Mouse (Mus musculus) limb, embryonic 14.5 days (tissue): ENCODE measurements around the gene Zfp90. TPM values are rescaled to one million over a fixed set of nuclear protein-coding genes. Genes with fewer than 3 reads are reported as not detected.

Source experiments
- ATAC-seq: fragments of 200-750 bp; cut with Nextera tagmentation; 2 replicates; pipeline ENCODE4 v1.8.0; 2017; ENCODE audit warnings: low read depth, moderate number of reproducible peaks, moderate TSS enrichment; ENCODE audit not compliant: low FRiP score
- DNase-seq: peaks from one replicate; pipeline ENCODE4 v3.0.0-alpha.2; 2015; ENCODE audit warnings: low spot score
- H3K27ac ChIP-seq: fragments of 300-500 bp; sonication (generic); replicated peaks from 2 replicates; pipeline ENCODE4 v1.5.1; 2014; ENCODE audit warnings: low read depth, mild to moderate bottlenecking, low read length, moderate library complexity, mixed read lengths
- H3K27me3 ChIP-seq: fragments of 300-500 bp; sonication (generic); 2 replicates; pipeline ENCODE4 v1.6.1; 2014; ENCODE audit warnings: low read length, mixed read lengths; ENCODE audit not compliant: control insufficient read depth, insufficient read depth
- H3K36me3 ChIP-seq: fragments of 300-500 bp; sonication (generic); 2 replicates; pipeline ENCODE4 v1.6.1; 2014; ENCODE audit warnings: mild to moderate bottlenecking, low read length, moderate library complexity, mixed read lengths; ENCODE audit not compliant: control insufficient read depth, insufficient read depth
- H3K4me1 ChIP-seq: fragments of 300-500 bp; sonication (generic); 2 replicates; pipeline ENCODE4 v1.6.1; 2014; ENCODE audit warnings: antibody characterized with exemption, low read length, mixed read lengths; ENCODE audit not compliant: control insufficient read depth, insufficient read depth
- H3K4me2 ChIP-seq: fragments of 300-500 bp; sonication (generic); replicated peaks from 2 replicates; pipeline ENCODE4 v1.6.1; 2014; ENCODE audit warnings: low read depth, mild to moderate bottlenecking, low read length, moderate library complexity; ENCODE audit not compliant: severe bottlenecking
- H3K4me3 ChIP-seq: fragments of 300-500 bp; sonication (generic); replicated peaks from 2 replicates; pipeline ENCODE4 v1.5.1; 2014; ENCODE audit warnings: low read length
- H3K9ac ChIP-seq: fragments of 300-500 bp; sonication (generic); 2 replicates; pipeline ENCODE4 v1.6.1; 2014; ENCODE audit warnings: mild to moderate bottlenecking, low read depth, low read length, moderate library complexity; ENCODE audit not compliant: severe bottlenecking
- H3K9me3 ChIP-seq: fragments of 300-500 bp; sonication (generic); 2 replicates; pipeline ENCODE4 v1.6.1; 2016; ENCODE audit warnings: low read length; ENCODE audit not compliant: control insufficient read depth
- POLR2A ChIP-seq: fragments of 200-500 bp; IDR thresholded peaks from 2 replicates; pipeline ENCODE4 v1.8.0; 2012; ENCODE audit warnings: inconsistent platforms, mild to moderate bottlenecking, moderate library complexity, borderline replicate concordance; ENCODE audit not compliant: insufficient read depth, insufficient read length; ENCODE audit errors: extremely low read depth
- WGBS: fragments of 180-500 bp; shearing (Covaris S2); extraction: QIAGEN DNeasy Blood & Tissue Kit; methylation state at CpG from one replicate; pipeline ENCODE4 v1.1.7; 2014; 5-methylcytosine and 5-hydroxymethylcytosine counted together
- polyA plus RNA-seq, 2 experiments: library from polyadenylated mRNA; depleted of rRNA in 1 of 2; stranded (reverse) in 1 of 2; unstranded in 1 of 2; fragments of >200 nt; fragmentation: Nextera tagmentation in 1 of 2; extraction: Ambion mirVana in 1 of 2; gene quantifications; 2 replicates each; pipeline versions ENCODE4 v1.2.1 to v1.2.3; 2012 to 2014

Gene Zfp90
- polyA plus RNA-seq, 2 experiments, result 19.7 to 20.6 TPM

DNA sequence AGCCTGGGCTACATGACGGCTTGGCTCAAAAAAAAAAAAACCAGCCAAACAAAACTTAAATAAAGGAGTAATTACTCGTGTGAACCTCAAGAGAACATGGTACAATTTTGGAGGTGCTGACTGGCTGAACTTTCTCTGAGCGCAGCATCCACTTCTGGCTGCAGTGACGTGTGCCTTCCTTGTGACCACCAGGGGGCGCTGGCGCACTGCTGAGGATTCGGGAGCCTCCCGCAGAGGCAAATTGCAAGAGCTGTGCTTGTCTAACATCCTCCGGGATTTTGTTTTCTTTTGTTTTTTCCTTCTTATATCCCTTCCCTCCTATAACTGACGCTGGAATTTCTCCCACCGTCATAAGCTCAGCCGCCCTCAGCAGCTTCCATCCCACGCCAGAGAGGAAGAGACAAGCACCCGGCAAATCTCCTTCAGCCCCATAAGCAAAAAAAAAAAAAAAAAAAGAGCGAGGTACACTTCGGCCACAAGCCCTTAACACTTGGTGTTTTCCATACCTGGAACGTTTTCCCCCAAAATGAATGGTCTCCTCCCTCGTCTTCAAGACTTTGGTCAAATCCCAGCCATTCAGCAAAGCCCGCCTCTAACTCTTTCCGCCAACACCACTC, 17.9 kb downstream of the Zfp90 start:
- TF ChIP-seq POLR2A, result no peak
- 7% methylated on average over 20 of the region's 20 CpGs for WGBS
- Histone ChIP-seq H3K9me3 (no peaks in the 10 kb centered on the region), H3K9ac (no peak overlapping the region), H3K27ac (no peak overlapping the region), H3K27me3 (peaks cover 5% of the 10 kb centered on the region; the same call in 1 of the 2 replicates), H3K36me3 (no peaks in the 10 kb centered on the region), H3K4me3 (peak overlapping the region; percentile 31), H3K4me2 (peak overlapping the region; percentile 59), H3K4me1 (no peaks in the 10 kb centered on the region)
- DNase-seq (peak; percentile 81), ATAC-seq (peak; percentile 86; the same call in 1 of the 2 replicates)

DNA sequence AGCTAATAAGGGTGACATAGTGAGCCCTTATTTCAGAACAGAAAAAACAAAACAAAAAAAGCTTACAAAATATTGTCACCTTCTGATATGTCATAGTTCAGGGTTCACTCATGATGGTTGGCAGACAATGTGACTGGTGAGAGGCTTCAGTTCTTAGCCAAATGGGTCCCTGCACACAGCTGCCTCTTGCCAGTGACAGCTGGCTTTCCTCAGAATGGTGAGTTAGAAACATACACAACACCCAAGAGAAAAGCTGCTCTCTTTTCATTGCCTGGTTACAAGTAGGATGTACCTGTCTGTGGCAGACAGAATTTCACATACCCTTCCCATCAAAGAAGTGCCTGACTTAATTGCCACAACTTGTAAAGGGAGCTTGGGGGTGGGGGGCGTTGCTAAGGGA, 18.5 kb downstream of the Zfp90 start:
- 40% methylated on average over 1 of the region's 1 CpGs for WGBS
- no peak for TF ChIP-seq POLR2A
- Histone ChIP-seq H3K4me1 (no peaks in the 10 kb centered on the region), H3K27me3 (peaks cover 5% of the 10 kb centered on the region; the same call in 1 of the 2 replicates), H3K4me3 (no peak overlapping the region), H3K36me3 (no peaks in the 10 kb centered on the region), H3K4me2 (peak overlapping the region; percentile 59; the same call in 1 of the 2 replicates), H3K27ac (no peak overlapping the region), H3K9me3 (no peaks in the 10 kb centered on the region), H3K9ac (no peak overlapping the region)
- no peak for DNase-seq
- ATAC-seq, result no peak

DNA sequence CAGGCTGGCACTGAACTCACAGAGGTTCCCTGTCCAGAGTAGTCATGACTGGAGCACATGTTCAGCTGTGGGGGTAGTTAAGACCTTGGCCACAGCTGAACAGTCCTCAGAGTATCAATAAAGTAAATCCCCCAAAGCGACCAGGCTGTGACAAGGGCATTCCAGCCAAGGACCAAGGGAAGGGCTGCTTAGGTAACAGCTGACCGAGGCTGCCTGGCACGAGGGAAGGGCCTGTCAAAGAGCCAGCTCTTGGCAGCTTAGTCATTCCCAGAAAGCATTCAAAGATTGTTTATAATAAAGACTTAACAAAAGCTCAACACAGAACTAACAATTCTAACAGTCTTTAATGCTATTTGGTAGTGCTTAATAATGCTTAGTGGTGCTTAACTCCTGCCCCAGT, 22.7 kb downstream of the Zfp90 start:
- DNase-seq, result peak; percentile 20
- no peak for ATAC-seq
- no peaks in the 10 kb centered on the region for H3K9me3 ChIP-seq

DNA sequence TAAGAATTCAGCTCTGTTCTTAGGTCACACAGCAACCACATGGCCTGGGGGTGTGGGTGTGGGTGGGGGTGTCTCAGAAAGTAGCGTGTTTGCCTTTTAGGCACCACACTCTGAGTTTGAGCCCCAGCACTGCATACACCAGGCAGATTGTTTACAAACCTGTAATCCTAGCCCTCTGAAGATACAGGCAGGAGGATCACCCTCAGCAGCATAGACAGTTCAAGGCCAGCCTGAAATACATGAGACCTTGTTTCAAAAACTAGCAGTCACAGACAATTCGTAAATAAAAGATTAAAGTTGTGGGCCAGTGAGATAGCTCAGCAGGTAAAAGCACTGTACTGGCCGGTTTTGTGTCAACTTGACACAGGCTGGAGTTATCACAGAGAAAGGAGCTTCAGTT, 25.0 kb downstream of the Zfp90 start:
- Histone ChIP-seq H3K4me2 (no peak overlapping the region), H3K9ac (no peak overlapping the region), H3K4me3 (no peak overlapping the region), H3K9me3 (no peaks in the 10 kb centered on the region), H3K27ac (no peak overlapping the region), H3K4me1 (no peaks in the 10 kb centered on the region), H3K27me3 (no peaks in the 10 kb centered on the region), H3K36me3 (no peaks in the 10 kb centered on the region)
- 81% methylated on average over 3 of the region's 3 CpGs for WGBS
- ATAC-seq (no peak), DNase-seq (no peak)
- no peak for TF ChIP-seq POLR2A

More for the DNA sequence above, 22.7 kb downstream of the Zfp90 start:
- no peak overlapping the region for H3K4me2 ChIP-seq
- H3K36me3 ChIP-seq, result no peaks in the 10 kb centered on the region
- 46% methylated on average over 3 of the region's 3 CpGs for WGBS
- H3K27ac ChIP-seq, result no peak overlapping the region
- peaks cover under 1% of the 10 kb centered on the region; the same call in 1 of the 2 replicates for H3K27me3 ChIP-seq
- no peak for TF ChIP-seq POLR2A
- H3K9ac ChIP-seq, result no peak overlapping the region
- H3K4me1 ChIP-seq, result no peaks in the 10 kb centered on the region
- no peak overlapping the region for H3K4me3 ChIP-seq

DNA sequence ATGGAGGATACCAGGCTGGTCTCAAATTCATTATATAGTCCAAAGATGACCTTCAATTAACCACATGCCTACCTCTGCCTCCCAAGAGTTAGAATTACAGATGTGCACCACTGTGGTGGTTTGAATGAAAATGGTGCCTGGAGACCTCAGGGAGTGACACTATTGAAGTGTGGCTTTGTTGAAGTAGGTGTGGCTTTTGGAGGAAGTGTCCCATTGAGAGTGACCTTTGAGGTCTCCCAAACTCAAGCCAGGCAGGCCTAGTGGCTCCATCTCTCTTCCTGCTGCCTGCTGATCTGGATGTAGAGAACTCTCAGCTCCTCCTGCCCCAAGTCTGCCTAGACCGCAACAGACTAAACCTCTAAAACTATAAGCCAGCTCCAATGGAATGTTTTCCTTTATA, 27.6 kb downstream of the Zfp90 start:
- Histone ChIP-seq H3K4me3 (no peak overlapping the region), H3K9ac (no peak overlapping the region), H3K4me1 (no peaks in the 10 kb centered on the region), H3K4me2 (no peak overlapping the region), H3K9me3 (no peaks in the 10 kb centered on the region), H3K27me3 (no peaks in the 10 kb centered on the region), H3K36me3 (no peaks in the 10 kb centered on the region), H3K27ac (no peak overlapping the region)
- DNase-seq (no peak), ATAC-seq (no peak)
- WGBS, result 81% methylated on average over 1 of the region's 1 CpGs
- TF ChIP-seq POLR2A, result no peak
